Mouse (Mus musculus): Measurements from ENCODE around the gene Abcg2.
"Not testable (repeated sequence)": the region's sequence is repeated elsewhere in the genome, so short reads cannot be mapped to it uniquely, and the experiment has no call there.

Abcg2 gene

DNA sequence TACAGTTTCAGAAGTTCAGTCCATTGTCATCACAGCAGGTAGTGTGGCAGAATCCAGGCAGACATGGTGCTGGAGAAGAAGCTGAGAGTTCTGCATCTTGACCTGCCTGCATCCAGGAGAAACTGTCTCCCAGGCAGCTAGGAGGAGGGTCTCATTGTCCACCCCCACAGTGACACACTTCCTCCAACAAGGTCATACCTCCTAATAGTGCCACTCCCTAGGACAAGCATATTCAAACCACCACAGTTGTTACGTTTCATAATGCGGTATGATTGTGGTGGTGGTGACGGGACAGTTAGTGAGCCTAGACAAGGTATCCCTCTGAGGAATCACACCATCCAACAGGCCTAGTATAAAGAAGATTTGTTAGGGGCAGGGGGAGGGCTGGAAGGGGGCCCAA, at the start of gene Abcg2:
Gene Abcg2 (plus strand): TSS at position 301 of the 400 bp plus-strand sequence.
- not testable (repeated sequence) for DNase-seq (ENCODE audit: low spot score in 2 of 2)

DNA sequence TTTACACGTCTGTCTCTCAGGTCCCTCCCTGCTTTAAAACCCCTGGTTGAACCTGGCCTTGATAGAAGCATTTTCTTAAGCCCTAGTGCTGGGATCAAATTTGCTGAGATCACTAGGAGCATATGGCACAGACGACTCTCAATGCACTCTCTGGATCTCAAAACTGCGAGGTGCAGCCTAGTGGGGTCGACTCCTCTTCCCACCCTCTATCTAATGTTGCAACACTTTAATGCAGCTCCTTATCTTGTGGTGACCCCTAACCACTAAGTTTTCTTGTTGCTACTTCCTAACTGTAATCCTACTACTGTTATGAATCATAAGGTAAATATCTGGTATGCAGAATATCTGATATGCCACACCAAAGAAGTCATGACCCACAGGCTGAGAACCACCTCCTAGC, 44.1 kb upstream of the Abcg2 start:
- DNase-seq (ENCODE audit: low spot score in 2 of 2): not testable (repeated sequence)

- peak in 1 of 2 experiments; percentile 28 for DNase-seq (ENCODE audit: low spot score in 2 of 2)
These were observed 41.5 kb upstream of the Abcg2 start for GRCm38 (mm10) chr6:58542852-58543251.

DNA sequence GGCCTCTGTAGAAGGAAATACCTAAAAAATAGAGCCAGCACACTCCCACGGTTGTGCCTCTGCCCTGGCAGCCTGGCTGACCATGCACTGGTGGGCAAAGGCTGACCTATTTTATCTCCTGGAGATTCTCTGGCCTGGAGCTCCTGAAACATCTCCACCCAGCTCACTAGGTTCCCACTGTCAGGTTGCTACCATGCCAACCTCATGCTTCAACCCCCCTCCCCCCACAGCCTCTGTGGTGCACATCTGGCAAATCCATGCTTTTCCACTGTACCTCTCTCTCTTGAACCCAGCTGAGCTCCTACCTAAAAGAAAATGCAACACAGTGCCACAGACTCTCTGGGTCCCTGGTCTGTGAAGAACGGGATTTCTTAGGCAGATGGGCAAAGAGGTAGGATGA, 39.4 kb upstream of the Abcg2 start:
- DNase-seq (ENCODE audit: low spot score in 2 of 2): not testable (repeated sequence)

- DNase-seq (ENCODE audit: low spot score in 2 of 2): not testable (repeated sequence)
These were observed 38.3 kb upstream of the Abcg2 start for GRCm38 (mm10) chr6:58546050-58546449.

GRCm38 (mm10) chr6:58546816-58547215, 37.5 kb upstream of the Abcg2 start:
- DNase-seq (ENCODE audit: low spot score in 2 of 2): peak in 1 of 2 experiments; percentile 61

DNA sequence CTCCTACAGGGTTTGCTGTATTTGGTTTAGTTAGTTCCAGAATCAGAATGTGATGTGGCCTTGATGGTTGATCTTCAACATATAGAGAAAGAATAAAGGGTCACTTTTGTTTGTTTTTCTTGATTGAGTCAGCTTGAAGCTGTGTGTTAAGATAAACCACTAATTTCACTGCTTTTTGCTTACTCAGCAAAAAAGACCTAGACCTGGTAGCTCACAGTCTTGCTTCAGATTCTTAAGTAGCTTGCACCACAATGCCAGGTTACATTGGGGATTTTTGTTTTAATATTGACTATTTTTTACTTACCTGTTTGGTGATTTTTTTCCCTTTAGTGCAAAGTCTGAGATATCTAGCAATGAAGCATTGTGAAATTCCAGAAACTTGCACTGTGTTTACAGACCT, 30.5 kb upstream of the Abcg2 start:
- DNase-seq (ENCODE audit: low spot score in 2 of 2): not testable (repeated sequence)

DNA sequence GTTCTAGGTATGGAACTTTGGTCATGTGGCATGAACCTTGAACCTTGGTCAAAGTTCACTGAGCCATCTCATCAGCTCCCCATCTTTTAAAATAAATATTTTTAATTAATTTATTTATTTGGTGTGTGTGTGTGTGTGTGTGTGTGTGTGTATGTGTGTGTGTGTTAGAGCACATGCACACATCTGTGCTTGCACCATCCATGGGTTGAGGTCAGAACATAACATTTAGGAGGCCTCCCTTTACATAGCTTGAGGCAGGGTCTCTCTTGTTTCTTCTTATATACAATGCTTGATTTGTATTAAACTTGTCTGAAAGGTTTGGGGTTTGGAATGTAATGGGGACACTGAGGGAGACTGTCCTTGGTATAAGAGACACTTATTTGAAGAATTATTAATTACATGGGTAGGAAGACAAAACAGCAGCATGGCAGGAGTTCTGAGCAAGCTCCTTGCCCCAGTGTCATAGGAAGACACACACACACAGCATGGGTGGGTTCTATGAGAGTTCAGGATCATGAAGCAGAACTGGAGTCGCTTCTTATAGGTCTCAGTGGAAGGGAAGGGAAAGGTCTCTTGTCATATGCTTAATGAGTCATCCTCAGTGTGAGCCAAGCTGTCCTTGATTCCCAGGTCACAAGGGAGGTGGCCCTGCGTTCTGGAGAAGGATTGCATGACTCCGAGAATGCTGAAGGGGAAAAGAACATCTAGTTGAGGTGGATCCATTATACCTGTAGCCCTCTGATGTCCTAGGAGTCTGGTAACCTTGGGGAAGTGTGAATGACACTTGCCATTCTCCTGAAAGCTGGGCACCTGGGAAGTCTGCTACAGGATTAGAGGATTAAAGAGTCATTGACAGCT, 9.9 kb downstream of the Abcg2 start:
- DNase-seq (ENCODE audit: low spot score in 2 of 2): not testable (repeated sequence)

GRCm38 (mm10) chr6:58595639-58596293, 11.4 kb downstream of the Abcg2 start:
- not testable (repeated sequence) for DNase-seq (ENCODE audit: low spot score in 2 of 2)

- DNase-seq (ENCODE audit: low spot score in 2 of 2): no peak
These were observed 12.0 kb downstream of the Abcg2 start for GRCm38 (mm10) chr6:58596294-58596653.

DNA sequence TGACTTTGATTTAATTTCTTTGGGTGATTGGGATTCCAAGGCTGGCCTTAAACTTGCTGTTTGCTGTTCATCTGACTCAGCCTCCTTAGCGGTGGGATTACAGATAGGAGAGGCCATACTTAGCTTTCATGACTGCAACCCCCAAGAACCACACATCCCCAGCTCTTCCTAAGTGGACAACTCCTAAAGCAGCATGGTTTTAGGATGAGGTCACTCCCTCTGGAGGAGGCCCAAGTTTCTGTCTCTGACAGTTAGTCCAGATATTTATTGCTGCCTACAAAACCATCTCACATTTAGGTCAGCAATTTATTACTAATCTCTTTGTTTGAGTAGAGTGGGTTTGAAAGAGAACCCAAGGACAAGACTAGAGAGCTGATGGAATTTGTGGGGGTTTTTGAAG, 17.8 kb downstream of the Abcg2 start:
- not testable (repeated sequence) for DNase-seq (ENCODE audit: low spot score in 2 of 2)

- not testable (repeated sequence) for DNase-seq (ENCODE audit: low spot score in 2 of 2)
These were observed 18.7 kb downstream of the Abcg2 start for GRCm38 (mm10) chr6:58602991-58603390.

- DNase-seq (ENCODE audit: low spot score in 2 of 2): not testable (repeated sequence)
These were observed 19.3 kb downstream of the Abcg2 start for GRCm38 (mm10) chr6:58603485-58604090.

DNA sequence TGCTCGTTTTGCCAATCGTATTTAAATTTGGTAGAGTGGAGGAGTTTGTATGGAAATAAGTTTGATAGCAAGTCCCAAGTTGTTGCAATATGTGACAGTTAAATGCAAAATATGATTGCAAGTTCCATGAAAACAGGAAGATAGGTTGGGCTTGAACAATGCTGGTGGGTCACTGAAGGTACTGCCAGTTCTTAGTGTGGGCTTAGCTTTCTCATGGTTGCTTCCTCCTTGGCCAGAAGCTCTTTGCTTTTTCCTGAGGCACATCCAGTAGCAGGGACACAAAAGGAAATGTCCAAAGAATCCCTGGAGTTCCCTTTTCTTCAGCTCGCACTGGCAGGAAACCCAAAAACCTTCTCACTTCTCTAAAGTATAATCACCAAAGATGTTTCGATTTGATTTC, 22.3 kb downstream of the Abcg2 start:
- no peak for DNase-seq (ENCODE audit: low spot score in 2 of 2)

GRCm38 (mm10) chr6:58608422-58608821, 24.1 kb downstream of the Abcg2 start:
- no peak for DNase-seq (ENCODE audit: low spot score in 2 of 2)

DNA sequence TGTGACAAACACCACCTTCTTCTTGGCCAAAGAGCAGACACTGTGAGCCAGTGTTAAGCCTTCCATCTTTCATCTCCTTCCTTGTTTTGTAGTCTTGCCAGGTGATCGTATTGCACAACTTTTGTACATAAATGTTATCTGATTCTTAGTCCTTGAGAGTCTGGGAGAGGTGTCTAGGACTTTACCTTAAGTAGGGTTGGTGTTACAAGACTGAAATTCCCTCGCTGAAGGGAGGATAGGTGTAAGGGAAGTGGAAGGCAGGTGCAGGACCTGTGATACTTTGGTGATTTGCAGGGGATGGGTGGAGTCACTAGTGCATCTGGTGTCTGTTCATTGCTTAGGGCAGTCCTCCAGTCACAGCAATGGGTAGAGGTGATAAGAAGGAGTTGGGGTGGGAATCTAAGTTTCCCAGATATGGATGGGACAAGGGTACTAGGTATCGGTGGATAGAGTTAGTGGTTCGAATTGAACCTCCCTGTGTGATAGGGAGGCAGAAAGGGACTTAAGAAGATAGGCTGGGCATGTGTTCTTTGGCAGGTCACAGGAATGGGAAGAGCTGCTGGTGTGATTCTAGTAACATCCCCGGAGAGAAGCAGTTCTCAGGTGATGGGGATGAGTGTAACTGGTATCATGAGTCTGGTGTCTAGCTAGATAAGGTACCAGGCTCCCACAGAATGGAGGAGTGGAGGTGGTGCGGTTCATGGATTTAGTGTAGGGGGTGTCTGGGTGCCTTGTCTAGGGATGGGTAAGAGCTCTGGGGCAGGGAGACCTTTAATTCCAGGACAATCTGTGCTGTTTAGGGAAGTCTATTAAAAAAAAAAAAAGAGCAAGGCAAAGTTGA, 25.8 kb downstream of the Abcg2 start:
- no peak for DNase-seq (ENCODE audit: low spot score in 2 of 2)

DNA sequence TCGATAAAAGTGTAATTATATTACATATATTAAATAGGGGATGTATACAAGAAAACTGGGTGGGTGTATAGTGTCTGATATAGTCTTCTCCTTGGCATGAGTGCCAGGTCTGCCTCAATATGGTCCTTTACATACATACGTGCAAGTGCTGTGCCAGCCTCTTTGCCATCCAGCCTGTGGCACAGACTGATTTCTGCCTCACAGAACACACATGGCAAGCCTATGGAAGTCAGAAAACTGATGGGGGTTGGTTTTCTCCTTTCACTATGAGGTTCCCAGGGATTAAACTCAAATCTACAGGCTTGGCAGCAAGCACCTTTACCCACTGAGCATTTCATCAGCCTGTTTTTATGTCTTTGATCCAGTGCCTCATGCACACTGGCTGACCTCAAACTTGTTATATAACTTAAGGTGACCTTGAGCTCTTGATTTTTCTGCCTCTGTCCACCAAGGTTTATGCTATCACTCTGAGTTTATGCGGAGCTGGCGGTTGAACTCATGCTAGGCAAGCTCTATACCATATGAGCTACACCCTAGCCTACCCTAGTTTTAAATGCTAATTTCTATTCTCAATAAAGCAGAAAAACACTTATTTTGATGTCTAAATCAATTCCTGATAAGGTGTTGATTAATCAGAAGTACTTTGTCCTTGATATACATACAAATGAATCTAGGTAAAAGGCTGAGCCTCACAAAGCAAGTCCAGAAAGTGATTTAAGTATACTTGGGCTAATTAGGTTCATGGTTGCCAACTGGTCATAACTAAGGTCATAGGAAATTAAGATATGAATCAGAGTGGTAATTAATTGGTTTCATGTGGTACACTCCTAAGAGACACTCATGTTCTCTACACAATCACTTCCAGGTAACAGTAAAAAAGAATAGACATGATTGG, 26.7 kb downstream of the Abcg2 start:
- DNase-seq (ENCODE audit: low spot score in 2 of 2): no peak

DNA sequence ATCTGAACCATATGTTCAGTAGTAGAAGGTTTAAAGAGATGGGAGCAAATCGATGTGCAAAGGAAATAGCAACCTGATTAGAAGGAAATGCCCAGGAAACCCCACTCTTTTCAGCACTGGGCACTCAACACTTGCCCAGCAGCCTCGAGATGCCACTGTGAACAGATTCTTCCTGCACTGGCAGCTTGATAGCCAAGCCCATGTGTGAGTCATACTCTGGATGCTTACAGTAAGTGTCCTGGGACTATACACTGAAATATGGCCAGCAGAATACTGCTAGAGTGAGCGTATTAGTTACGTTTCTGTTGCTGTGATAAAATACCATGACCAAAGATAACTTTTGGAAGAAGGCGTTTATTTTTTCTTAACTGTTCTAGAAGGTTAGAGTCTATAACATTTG, 39.8 kb downstream of the Abcg2 start:
- DNase-seq (ENCODE audit: low spot score in 2 of 2): no peak

DNA sequence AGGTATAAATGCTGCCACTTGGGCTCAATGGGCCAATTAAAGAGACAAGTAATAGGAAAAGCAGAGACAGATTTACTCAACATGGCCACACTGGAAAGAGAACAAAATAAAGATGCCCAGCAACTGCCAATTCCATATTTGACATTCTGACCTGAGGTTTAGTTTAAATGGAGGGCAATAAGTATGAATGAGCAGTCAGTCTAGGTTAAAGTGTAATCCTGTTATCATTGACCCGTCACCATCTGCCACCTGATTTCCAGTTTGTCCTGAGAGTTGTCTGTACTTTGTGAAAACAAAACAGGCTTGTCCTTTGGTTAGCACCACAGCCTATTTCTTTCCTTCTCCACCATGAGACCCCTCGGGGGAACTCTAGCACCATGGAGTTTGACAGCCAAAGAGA, 44.9 kb downstream of the Abcg2 start:
- DNase-seq (ENCODE audit: low spot score in 2 of 2): no peak

- no peak for DNase-seq (ENCODE audit: low spot score in 2 of 2)
These were observed 48.1 kb downstream of the Abcg2 start for GRCm38 (mm10) chr6:58632419-58632818.

GRCm38 (mm10) chr6:58633731-58634130, 49.4 kb downstream of the Abcg2 start:
- no peak for DNase-seq (ENCODE audit: low spot score in 2 of 2)
